In genomic region chr5:91807070-91808065, GRCm38 (mm10) we compare ENCODE assay signal across 13 mouse cellular contexts.
DNase-seq lines count a peak whose midpoint lies in the region; ATAC-seq and TF ChIP-seq lines count a peak whose summit lies in the region.
"Had no signal": no experiment of that assay in that cellular context is flagged by ENCODE, and none has a peak within 500 bp of the region (broad histone marks: within the 10 kb centered on the region; RNA-seq: fewer than 3 reads in every experiment).

No protein-coding gene starts in this region.

- no peak for DNase-seq in heart, postnatal 4 days
- DNase-seq in MEL (ENCODE audit: low read depth, low spot score): peak; percentile 66
- DNase-seq in mesoderm, embryonic 11.5 days (ENCODE audit: low read depth, low spot score): peak; percentile 47
- DNase-seq in cerebellum, adult 8-10 months: no peak
- no peak for DNase-seq in spleen, adult 18-20 months
- DNase-seq: cerebellum, postnatal 14 days; gastrocnemius, postnatal 14 days; kidney, adult 9 months; left cerebral cortex, postnatal 4 days; right cerebral cortex, postnatal 4 days had no signal

- H3K4me2 ChIP-seq in heart, embryonic 14.5 days (ENCODE audit: low read length): peak overlapping the region; percentile 46
- no peak overlapping the region; the same call in 1 of the 2 replicates for H3K4me2 ChIP-seq in embryonic facial prominence, embryonic 13.5 days

- no peak for ATAC-seq in heart, embryonic 14.5 days (ENCODE audit: insufficient number of reproducible peaks, insufficient read depth, low FRiP score, low read depth)
- peak; percentile 48; the same call in 1 of the 2 replicates for ATAC-seq in embryonic facial prominence, embryonic 13.5 days (ENCODE audit: insufficient number of reproducible peaks, insufficient read depth, low FRiP score, low TSS enrichment, low read depth)
- ATAC-seq in activated CD4-positive, CD25-positive, alpha-beta regulatory T cell, adult 4 months: no peak

- no peaks in the 10 kb centered on the region for H3K9me3 ChIP-seq in heart, embryonic 14.5 days (ENCODE audit: control insufficient read depth, low read length)
- no peaks in the 10 kb centered on the region for H3K9me3 ChIP-seq in MEL (replicated peaks; ENCODE audit: insufficient read depth, low read length)
- H3K9me3 ChIP-seq in embryonic facial prominence, embryonic 13.5 days: no peaks in the 10 kb centered on the region

- WGBS in heart, embryonic 14.5 days: 23% methylated on average over 18 of the region's 18 CpGs
- WGBS in embryonic facial prominence, embryonic 13.5 days: 52% methylated on average over 18 of the region's 18 CpGs

- H3K79me2 ChIP-seq in MEL (ENCODE audit: control insufficient read depth, insufficient read depth, low read length, poor library complexity): no peaks in the 10 kb centered on the region

- peak overlapping the region; percentile 64 to 67 for H3K27ac ChIP-seq in heart, embryonic 14.5 days (replicated peaks in 1 of 2; ENCODE audit: control insufficient read depth in 1 of 2, insufficient read depth in 1 of 2, low read depth in 2 of 2, low read length in 2 of 2)
- no peak overlapping the region for H3K27ac ChIP-seq in MEL (ENCODE audit: control insufficient read depth, low read depth, low read length)
- H3K27ac ChIP-seq in embryonic facial prominence, embryonic 13.5 days: peak overlapping the region; percentile 69; the same call in 1 of the 2 replicates

- TF ChIP-seq EP300 in MEL (IDR thresholded peaks at IDR 0.05; ENCODE audit: low read depth in 1 of 2, low read length in 2 of 2): peak in 1 of 2 experiments; percentile 12; a peak in 1 of 4 replicates

- H3K36me3 ChIP-seq in heart, embryonic 14.5 days (ENCODE audit: control insufficient read depth, insufficient read depth, low read length): no peaks in the 10 kb centered on the region
- H3K36me3 ChIP-seq in MEL (ENCODE audit: control insufficient read depth in 1 of 2, insufficient read depth in 2 of 2, low read length in 2 of 2): peaks cover 0 to 14% of the 10 kb centered on the region in 2 experiments; a peak in 2 of 4 replicates
- no peaks in the 10 kb centered on the region for H3K36me3 ChIP-seq in embryonic facial prominence, embryonic 13.5 days

- no peaks in the 10 kb centered on the region for H3K27me3 ChIP-seq in heart, embryonic 14.5 days (ENCODE audit: control insufficient read depth, insufficient read depth, low read length)
- no peaks in the 10 kb centered on the region for H3K27me3 ChIP-seq in MEL (ENCODE audit: control insufficient read depth in 1 of 2, insufficient read depth in 2 of 2, low read length in 2 of 2)
- no peaks in the 10 kb centered on the region for H3K27me3 ChIP-seq in embryonic facial prominence, embryonic 13.5 days

- H3K4me3 ChIP-seq in heart, embryonic 14.5 days (ENCODE audit: control insufficient read depth in 1 of 2, insufficient read depth in 1 of 2, low read depth in 1 of 2, low read length in 2 of 2): no peak overlapping the region
- H3K4me3 ChIP-seq in MEL (ENCODE audit: control insufficient read depth in 1 of 2, insufficient read depth in 1 of 2, low read depth in 2 of 2, low read length in 2 of 2): peak overlapping the region in 1 of 2 experiments; percentile 51; a peak in 2 of 4 replicates
- H3K4me3 ChIP-seq in embryonic facial prominence, embryonic 13.5 days: no peak overlapping the region

- TF ChIP-seq POLR2A in MEL (IDR thresholded peaks at IDR 0.05; ENCODE audit: control insufficient read depth in 1 of 2, insufficient read depth in 1 of 2, low read depth in 1 of 2, low read length in 2 of 2, poor library complexity in 1 of 2): no peak

- peaks cover 12 to 17% of the 10 kb centered on the region in 2 experiments for H3K4me1 ChIP-seq in heart, embryonic 14.5 days (ENCODE audit: control insufficient read depth in 2 of 2, insufficient read depth in 2 of 2, low read length in 2 of 2)
- peaks cover 3 to 12% of the 10 kb centered on the region in 2 experiments; a peak in 3 of 4 replicates for H3K4me1 ChIP-seq in MEL (ENCODE audit: control insufficient read depth in 1 of 2, insufficient read depth in 2 of 2, low read length in 2 of 2)
- peaks cover 12% of the 10 kb centered on the region for H3K4me1 ChIP-seq in embryonic facial prominence, embryonic 13.5 days

- TF ChIP-seq RAD21 in MEL (IDR thresholded peaks at IDR 0.05; ENCODE audit: low read depth, low read length): no peak

- H3K9ac ChIP-seq in heart, embryonic 14.5 days (ENCODE audit: low read length): peak overlapping the region; percentile 32; the same call in 1 of the 2 replicates
- H3K9ac ChIP-seq in MEL (ENCODE audit: control insufficient read depth, low read depth, low read length, poor library complexity, severe bottlenecking): peak overlapping the region; percentile 19; the same call in 1 of the 2 replicates
- no peak overlapping the region for H3K9ac ChIP-seq in embryonic facial prominence, embryonic 13.5 days

- TF ChIP-seq CTCF in MEL (IDR thresholded peaks at IDR 0.05 in 2 of 3, conservative IDR thresholded peaks at IDR 0.05 in 1 of 3; ENCODE audit: control insufficient read depth in 1 of 3, insufficient read depth in 1 of 3, low read depth in 2 of 3, low read length in 3 of 3, poor library complexity in 1 of 3, severe bottlenecking in 1 of 3): no peak

TF ChIP-seq in MEL, 35 proteins besides CTCF, POLR2A, EP300 and RAD21:
- TF ChIP-seq GABPA (IDR thresholded peaks at IDR 0.05; ENCODE audit: low read depth, low read length): no peak
- peak; percentile 59; the same call in 1 of the 2 replicates for TF ChIP-seq MEF2A (IDR thresholded peaks at IDR 0.05; ENCODE audit: extremely low read depth, insufficient replicate concordance, low read depth, low read length, poor library complexity, severe bottlenecking)
- peak; percentile 74 for TF ChIP-seq RCOR1 (IDR thresholded peaks at IDR 0.05; ENCODE audit: low read depth, low read length)
- TF ChIP-seq ETS1 (IDR thresholded peaks at IDR 0.05; ENCODE audit: low read depth, low read length): 0 out of 2 replicates have a peak, but pooled peaks have one; percentile 23
- peak; percentile 42; the same call in 1 of the 2 replicates for TF ChIP-seq GATA1 (IDR thresholded peaks at IDR 0.05; ENCODE audit: low read depth, low read length)
- TF ChIP-seq E2F4 (IDR thresholded peaks at IDR 0.05; ENCODE audit: borderline replicate concordance, low read depth, low read length): no peak
- peak; percentile 67 for TF ChIP-seq ZNF384 (IDR thresholded peaks at IDR 0.05; ENCODE audit: low read depth, low read length)
- no peak for TF ChIP-seq TAL1 (IDR thresholded peaks at IDR 0.05; ENCODE audit: low read length)
- 0 out of 2 replicates have a peak, but pooled peaks have one; percentile 1 for TF ChIP-seq ZC3H11A (IDR thresholded peaks at IDR 0.05; ENCODE audit: low read depth, low read length)

Comparison
In these comparisons a context has a peak if more than half of its experiments do, and no peak if none do; other contexts are left out.
1. DNase-seq: peak in MEL (single experiment) and mesoderm, embryonic 11.5 days (single experiment); none in heart, postnatal 4 days (single experiment), cerebellum, adult 8-10 months (single experiment) and spleen, adult 18-20 months (0 of 2).